Mouse (Mus musculus): Measurements from ENCODE around the gene Acsm2. TPM values are rescaled to one million over a fixed set of nuclear protein-coding genes. Genes with fewer than 3 reads are reported as not detected.

Gene Acsm2
- polyA plus RNA-seq, 1 experiment from 2014 or later = not detected

GRCm38 (mm10) chr7:119642307-119642706 lies 88.2 kb downstream of the Acsm2 start:
- H3K36me3 ChIP-seq (replicated peaks) = no peaks in the 10 kb centered on the region
- H3K4me1 ChIP-seq = peaks cover 3% of the 10 kb centered on the region; the same call in 1 of the 2 replicates
- no peak overlapping the region for H3K27ac ChIP-seq
- H3K4me3 ChIP-seq = no peak overlapping the region
- 82% methylated on average over 5 of the region's 5 CpGs for WGBS
- H3K27me3 ChIP-seq (ENCODE audit: poor library complexity, severe bottlenecking) = no peaks in the 10 kb centered on the region
- no peaks in the 10 kb centered on the region for H3K9me3 ChIP-seq
- no peak for DNase-seq (ENCODE audit: extremely low spot score, low spot score)

Other genes starting within 250 kb of the Acsm2 start
- gene Gp2, start 95.1 kb upstream of the Acsm2 start, polyA plus RNA-seq (2016; fragmentation: Nextera tagmentation; extraction: Ambion mirVana) = not detected in 2 replicates
- gene Umod, start 75.1 kb upstream of the Acsm2 start, polyA plus RNA-seq (2016; fragmentation: Nextera tagmentation; extraction: Ambion mirVana) = not detected in 2 replicates
- not detected in 2 replicates for gene Acsm5, start 34.9 kb upstream of the Acsm2 start, polyA plus RNA-seq (2016; fragmentation: Nextera tagmentation; extraction: Ambion mirVana)
- not detected in 2 replicates for gene Pdilt, start 30.9 kb upstream of the Acsm2 start, polyA plus RNA-seq (2016; fragmentation: Nextera tagmentation; extraction: Ambion mirVana)
- gene Acsm1, start 52.7 kb downstream of the Acsm2 start, polyA plus RNA-seq (2016; fragmentation: Nextera tagmentation; extraction: Ambion mirVana) = not detected in 2 replicates
- 0.14 and 0.19 TPM in 2 replicates for gene Acsm4, start 135.7 kb downstream of the Acsm2 start, polyA plus RNA-seq (2016; fragmentation: Nextera tagmentation; extraction: Ambion mirVana)
- 101 and 108 TPM in 2 replicates for gene Thumpd1, start 166.5 kb downstream of the Acsm2 start, polyA plus RNA-seq (2016; fragmentation: Nextera tagmentation; extraction: Ambion mirVana)
- 0.10 and 0.15 TPM in 2 replicates for gene Acsm3, start 206.6 kb downstream of the Acsm2 start, polyA plus RNA-seq (2016; fragmentation: Nextera tagmentation; extraction: Ambion mirVana)
- gene Rexo5, start 239.7 kb downstream of the Acsm2 start, polyA plus RNA-seq (2016; fragmentation: Nextera tagmentation; extraction: Ambion mirVana) = 25.5 and 27.3 TPM in 2 replicates
- gene Eri2, start 239.7 kb downstream of the Acsm2 start, polyA plus RNA-seq (2016; fragmentation: Nextera tagmentation; extraction: Ambion mirVana) = 34.6 and 36.0 TPM in 2 replicates